Mouse (Mus musculus): ENCODE data around the gene Hoxa6.

GRCm38 (mm10) chr6:52175864-52176263 is 32.7 kb downstream of the Hoxa6 start:
- no peak for TF ChIP-seq CTCF (conservative IDR thresholded peaks at IDR 0.05; ENCODE audit: low read length)
- TF ChIP-seq POU5F1 (IDR thresholded peaks at IDR 0.05; ENCODE audit: borderline replicate concordance, low read length): no peak
